In genomic region chr3:78947183-78947582, GRCm38 (mm10) we compare ENCODE assay signal across 17 mouse cellular contexts.
"Had no signal": no experiment of that assay in that cellular context is flagged by ENCODE, and none has a peak within 500 bp of the region (broad histone marks: within the 10 kb centered on the region; RNA-seq: fewer than 3 reads in every experiment).

No protein-coding gene starts in this region.

- H3K4me3 ChIP-seq: limb, embryonic 12.5 days; limb, embryonic 15.5 days; midbrain, embryonic 12.5 days; stomach, embryonic 15.5 days had no signal

- H3K4me1 ChIP-seq: limb, embryonic 12.5 days; limb, embryonic 15.5 days; midbrain, embryonic 12.5 days; stomach, embryonic 15.5 days had no signal

- ATAC-seq: liver, postnatal 0 days; lung, postnatal 0 days had no signal

- DNase-seq: kidney, adult 18-20 months; kidney, adult 9 months; kidney, postnatal 14 days; kidney, postnatal 4 days; left cerebral cortex, postnatal 4 days; liver, postnatal 0 days; lung, embryonic 14.5 days; right cerebral cortex, postnatal 25 days; spleen, adult 18-20 months; thymus, postnatal 25 days had no signal

- H3K4me2 ChIP-seq: limb, embryonic 12.5 days; limb, embryonic 15.5 days; liver, embryonic 11.5 days; lung, embryonic 14.5 days; midbrain, embryonic 12.5 days; stomach, embryonic 15.5 days had no signal

- H3K36me3 ChIP-seq: limb, embryonic 12.5 days; limb, embryonic 15.5 days; midbrain, embryonic 12.5 days; stomach, embryonic 15.5 days had no signal

- H3K9ac ChIP-seq: limb, embryonic 12.5 days; limb, embryonic 15.5 days; liver, embryonic 14.5 days; liver, postnatal 0 days; lung, embryonic 14.5 days; midbrain, embryonic 12.5 days; stomach, embryonic 15.5 days had no signal

- H3K27me3 ChIP-seq: limb, embryonic 12.5 days; limb, embryonic 15.5 days; midbrain, embryonic 12.5 days; stomach, embryonic 15.5 days had no signal

- H3K27ac ChIP-seq: limb, embryonic 12.5 days; limb, embryonic 15.5 days; liver, embryonic 14.5 days; midbrain, embryonic 12.5 days; stomach, embryonic 15.5 days had no signal

- H3K9me3 ChIP-seq: limb, embryonic 12.5 days; limb, embryonic 15.5 days; midbrain, embryonic 12.5 days; stomach, embryonic 15.5 days had no signal
